Mouse (Mus musculus) adrenal gland, postnatal 4 days (tissue): ENCODE results near the gene Tmem135. TPM values are rescaled to one million over a fixed set of nuclear protein-coding genes. Genes with fewer than 3 reads are reported as not detected.
"Not testable (repeated sequence)": the region's sequence is repeated elsewhere in the genome, so short reads cannot be mapped to it uniquely, and the experiment has no call there.

ENCODE experiments used
- DNase-seq, 2 experiments: peaks; one replicate each; pipeline ENCODE4 v3.0.0; 2021 to 2022; ENCODE audit warnings: low spot score in 2 of 2, mixed read lengths in 2 of 2
- total RNA-seq, 2 experiments: library from RNA; stranded (reverse); gene quantifications; 2 replicates each; pipeline ENCODE4 v1.2.3; 2021

The Tmem135 gene
- total RNA-seq, 2 experiments from 2014 or later, result 82.0 to 87.5 TPM

- no peak for DNase-seq
Observed at GRCm38 (mm10) chr7:89329896-89330295, 74.1 kb downstream of the Tmem135 start.

DNA sequence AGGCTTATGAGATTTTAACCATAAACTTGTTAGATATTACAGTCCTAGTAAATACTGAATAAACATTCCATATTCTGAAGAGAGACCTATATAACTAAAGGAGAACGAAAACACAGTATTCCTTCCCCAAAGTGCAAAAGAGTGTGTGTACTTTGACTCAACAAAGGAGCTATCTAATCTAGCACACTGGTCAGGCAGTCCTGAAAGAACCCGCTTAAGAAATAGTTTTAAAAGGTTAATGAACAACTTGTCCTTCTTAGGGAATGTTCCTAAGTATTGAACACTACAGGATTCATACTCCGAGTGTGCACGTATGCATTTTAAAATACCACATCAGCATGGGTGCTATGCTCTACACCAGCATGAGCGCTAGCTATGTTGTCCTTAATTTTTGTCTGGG, 76.3 kb downstream of the Tmem135 start:
- DNase-seq, result no peak

- no peak for DNase-seq
Observed at GRCm38 (mm10) chr7:89326761-89327160, 77.3 kb downstream of the Tmem135 start.

DNA sequence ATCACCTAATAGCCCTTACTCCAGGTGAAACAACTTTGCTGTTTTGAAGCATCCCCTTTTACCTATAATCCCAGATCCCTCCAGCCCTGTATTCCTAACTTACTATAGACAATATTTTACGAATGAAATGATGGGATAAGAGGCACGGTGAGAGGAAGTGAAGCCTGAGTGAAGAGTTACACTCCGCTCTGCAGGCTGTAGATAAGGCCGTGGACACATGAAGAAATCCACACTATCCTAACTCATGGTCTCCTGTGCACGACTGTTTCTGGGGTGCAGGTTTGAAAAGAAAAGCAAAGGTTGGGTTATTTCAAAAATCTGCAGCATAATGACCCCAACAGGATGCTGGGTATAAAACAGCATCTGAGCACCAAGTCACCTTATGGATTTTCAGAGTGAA, 77.8 kb downstream of the Tmem135 start:
- no peak for DNase-seq

DNA sequence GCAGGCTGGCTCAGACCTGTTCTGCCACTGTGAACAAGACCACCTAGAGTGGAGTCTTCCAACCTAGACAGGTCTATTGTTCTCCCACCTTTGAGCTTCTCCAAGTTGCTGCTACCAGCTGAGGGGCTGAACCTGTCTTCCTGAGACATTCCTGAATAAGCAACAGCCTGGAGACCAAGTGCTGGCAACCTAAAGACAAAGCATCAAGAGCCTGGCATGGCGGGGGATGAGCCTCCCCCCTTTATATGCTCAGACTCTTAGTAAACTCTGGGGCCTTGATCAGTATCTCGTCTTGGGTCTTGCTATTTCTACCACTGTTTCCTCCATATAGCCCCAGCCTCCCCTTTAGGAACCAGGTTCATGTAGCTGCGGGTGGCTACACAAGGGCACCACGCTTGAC, 81.3 kb downstream of the Tmem135 start:
- not testable (repeated sequence) for DNase-seq

DNA sequence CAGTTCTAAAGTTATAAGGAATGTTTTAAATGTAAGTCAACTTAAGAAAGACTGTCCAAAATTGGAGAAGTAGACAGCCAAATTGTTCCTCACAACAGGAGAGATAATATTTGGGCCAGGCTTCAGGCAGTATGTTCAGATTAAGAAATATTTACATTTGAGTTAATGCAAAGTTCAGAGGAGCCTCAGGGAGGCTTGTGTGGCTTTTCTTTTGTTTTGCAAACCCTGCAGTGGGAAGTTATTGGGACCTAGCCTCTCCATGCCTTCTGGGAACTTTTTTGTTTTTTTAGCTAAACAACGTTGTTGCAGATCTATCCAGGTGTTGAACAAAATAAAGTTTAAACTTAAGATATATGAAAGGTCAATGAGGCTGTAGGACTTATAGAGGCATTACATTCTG, 84.7 kb downstream of the Tmem135 start:
- DNase-seq, result no peak

DNA sequence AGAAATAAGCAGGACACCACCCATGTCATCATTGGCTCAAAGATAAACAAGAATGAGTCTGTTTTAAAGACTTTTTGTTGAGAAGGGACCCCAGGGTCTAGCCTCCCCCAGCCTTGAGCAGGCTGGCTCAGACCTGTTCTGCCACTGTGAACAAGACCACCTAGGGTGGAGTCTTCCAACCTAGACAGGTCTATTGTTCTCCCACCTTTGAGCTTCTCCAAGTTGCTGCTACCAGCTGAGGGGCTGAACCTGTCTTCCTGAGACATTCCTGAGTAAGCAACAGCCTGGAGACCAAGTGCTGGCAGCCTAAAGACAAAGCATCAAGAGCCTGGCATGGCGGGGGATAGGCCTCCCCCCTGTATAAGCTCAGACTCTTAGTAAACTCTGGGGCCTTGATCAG, 86.9 kb downstream of the Tmem135 start:
- DNase-seq, result not testable (repeated sequence)

GRCm38 (mm10) chr7:89316112-89316511, 87.9 kb downstream of the Tmem135 start:
- no peak for DNase-seq

GRCm38 (mm10) chr7:89311555-89311954, 92.5 kb downstream of the Tmem135 start:
- DNase-seq, result no peak

DNA sequence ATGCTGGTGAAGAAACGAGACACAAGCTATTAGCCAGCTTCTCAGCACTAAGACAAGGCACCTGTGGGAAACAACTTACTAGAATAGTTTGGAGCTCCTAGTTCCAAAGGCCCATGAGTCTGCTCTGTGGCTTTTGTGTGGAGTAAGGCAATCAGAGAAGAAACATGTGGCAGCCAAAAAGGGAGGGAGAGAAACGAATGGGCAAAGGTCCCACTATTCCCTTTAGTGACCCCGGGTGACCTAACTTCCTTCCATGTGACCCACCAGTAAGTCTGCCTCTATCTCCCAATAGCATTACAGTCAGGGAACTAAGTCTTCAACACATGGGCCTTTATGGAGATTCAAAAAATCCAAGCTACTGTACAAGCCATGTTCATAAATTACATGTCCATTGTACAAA, 95.1 kb downstream of the Tmem135 start:
- no peak for DNase-seq

DNA sequence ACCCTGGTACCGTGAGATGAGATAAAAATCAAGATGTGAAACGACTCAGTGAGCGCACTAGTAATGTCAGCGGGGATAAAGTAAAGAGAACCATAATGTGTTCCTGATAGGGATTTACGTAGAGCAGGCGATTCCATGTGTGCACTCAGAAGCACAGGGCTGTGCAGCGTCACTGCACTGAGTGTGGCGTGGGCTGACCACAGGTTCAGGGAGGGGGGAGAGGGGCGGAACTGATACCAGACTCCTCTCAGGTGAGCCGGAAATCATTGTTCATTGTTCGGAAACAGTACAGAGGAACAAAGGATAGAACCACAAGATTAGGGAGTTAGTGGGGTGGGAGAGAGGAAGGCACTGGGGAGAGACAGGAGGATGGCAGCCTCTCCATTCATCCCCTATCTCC, 95.8 kb downstream of the Tmem135 start:
- no peak for DNase-seq

DNA sequence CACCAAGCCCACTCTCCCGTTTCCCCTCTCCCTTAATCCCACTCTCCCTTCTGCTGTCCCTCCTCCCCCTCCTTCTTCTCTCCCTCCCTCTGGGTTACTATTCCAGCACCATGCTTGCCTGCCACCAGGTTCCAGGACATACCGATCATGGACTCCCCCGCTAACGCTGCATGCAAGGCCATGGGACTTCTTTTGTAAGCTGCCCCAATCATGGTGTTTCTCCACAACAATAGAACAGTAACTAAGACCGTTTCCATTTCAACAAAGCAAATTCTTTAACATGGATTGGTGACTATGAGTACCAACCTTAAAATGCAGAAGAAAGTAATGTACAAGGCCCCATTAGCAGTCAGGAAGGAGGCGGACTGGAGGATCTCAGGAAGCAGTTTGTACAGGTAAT, 97.2 kb downstream of the Tmem135 start:
- no peak for DNase-seq

GRCm38 (mm10) chr7:89304958-89305357, 99.1 kb downstream of the Tmem135 start:
- no peak for DNase-seq

- DNase-seq, result no peak
Observed at GRCm38 (mm10) chr7:89303765-89304164, 100.3 kb downstream of the Tmem135 start.

- no peak for DNase-seq
Observed at GRCm38 (mm10) chr7:89298911-89299458, 105.0 kb downstream of the Tmem135 start.

- DNase-seq, result no peak
Observed at GRCm38 (mm10) chr7:89296941-89297340, 107.1 kb downstream of the Tmem135 start.

DNA sequence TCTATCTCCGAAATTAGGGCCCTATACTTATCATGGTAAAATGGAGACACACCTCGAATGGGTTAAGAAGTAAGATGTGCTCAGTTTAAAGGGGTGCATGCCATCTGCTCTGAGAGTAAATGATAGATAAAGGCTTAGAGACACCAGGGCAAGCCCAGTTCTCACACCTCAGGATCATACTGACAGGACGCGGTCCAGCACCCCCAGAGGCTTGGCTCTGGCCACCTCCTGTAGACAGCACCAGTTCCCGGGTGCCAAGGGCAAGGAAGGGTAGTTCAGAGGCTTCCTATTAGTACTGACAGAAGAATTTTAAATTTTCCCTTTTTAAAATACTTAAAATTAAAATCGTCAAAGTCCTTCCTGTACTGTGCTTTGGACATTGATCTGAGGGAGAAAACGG, 121.4 kb downstream of the Tmem135 start:
- no peak for DNase-seq

DNA sequence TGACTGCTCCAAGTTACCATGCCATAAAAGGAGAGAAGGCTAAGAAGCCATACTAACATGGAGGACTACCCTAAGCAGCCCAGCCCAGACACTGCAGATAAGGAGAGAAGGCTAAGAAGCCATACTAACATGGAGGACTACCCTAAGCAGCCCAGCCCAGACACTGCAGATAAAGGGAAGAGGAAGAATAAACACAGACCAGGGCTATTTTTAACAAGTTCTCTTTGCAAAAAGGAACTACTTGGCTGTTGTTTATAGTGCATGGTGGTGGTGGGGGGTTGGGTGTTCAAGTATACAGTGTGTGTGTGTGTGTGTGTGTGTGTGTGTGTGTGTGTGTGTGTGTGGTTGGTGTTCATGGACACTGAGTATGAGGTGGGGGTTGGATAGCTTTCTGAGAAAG, 133.6 kb downstream of the Tmem135 start:
- DNase-seq, result not testable (repeated sequence)

DNA sequence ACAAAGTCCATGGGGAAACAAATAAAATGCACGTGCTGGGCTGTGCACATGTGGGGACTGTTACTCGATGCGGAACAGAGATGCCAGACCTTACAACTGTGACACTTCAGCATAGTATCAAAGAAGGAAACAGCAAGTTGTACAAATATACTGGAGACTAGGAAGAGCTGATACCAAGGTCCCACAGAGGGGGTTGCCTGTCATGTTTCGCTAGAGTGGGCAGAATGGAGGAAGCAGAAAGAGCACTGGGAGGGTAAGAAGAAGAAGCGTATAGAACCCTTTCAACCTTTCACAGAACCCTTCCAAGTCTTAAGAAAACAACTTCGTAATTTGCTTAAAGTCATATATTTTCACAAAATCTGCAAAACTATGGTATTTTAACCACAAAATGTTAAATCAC, 134.2 kb downstream of the Tmem135 start:
- DNase-seq, result no peak

DNA sequence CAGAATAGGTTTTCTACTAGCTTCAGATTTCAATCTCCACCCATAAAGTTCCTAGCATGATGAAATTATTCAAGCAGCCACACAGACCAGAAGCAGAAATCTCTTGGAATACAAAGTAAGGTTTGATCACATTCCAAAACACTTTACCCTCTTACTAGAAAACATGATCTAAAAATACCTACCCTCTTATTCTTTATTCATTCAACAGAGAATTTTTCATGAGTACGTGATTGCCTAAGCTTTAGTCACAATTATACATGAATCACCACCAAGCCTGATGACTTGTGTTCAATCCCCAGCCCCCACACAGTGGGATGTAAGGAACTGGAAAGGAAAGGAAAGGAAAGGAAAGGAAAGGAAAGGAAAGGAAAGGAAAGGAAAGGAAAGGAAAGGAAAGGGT, 136.5 kb downstream of the Tmem135 start:
- no peak for DNase-seq

GRCm38 (mm10) chr7:89266017-89266760, 137.8 kb downstream of the Tmem135 start:
- DNase-seq, result no peak

- DNase-seq, result no peak
Observed at GRCm38 (mm10) chr7:89260966-89261365, 143.1 kb downstream of the Tmem135 start.

GRCm38 (mm10) chr7:89258832-89259231, 145.2 kb downstream of the Tmem135 start:
- DNase-seq, result no peak
